Mouse (Mus musculus): ENCODE measurements at regions not wholly inside any gene's neighbourhood (a gene's known extent, or its start where the extent isn't known, plus 50 kb on each side); places are given as distances from the start of the nearest gene placed in this dataset.

- ATAC-seq (replicated peaks; ENCODE audit: low read depth, poor library complexity, severe bottlenecking), result no peak
These were observed 278.7 kb downstream of the Cenpw start for GRCm38 (mm10) chr10:29921658-29922057.

- ATAC-seq (replicated peaks; ENCODE audit: low read depth, poor library complexity, severe bottlenecking), result no peak
These were observed 302.5 kb downstream of the Cenpw start for GRCm38 (mm10) chr10:29897780-29898363.

- ATAC-seq (replicated peaks; ENCODE audit: low read depth, poor library complexity, severe bottlenecking), result no peak
These were observed 328.9 kb upstream of the Rspo3 start for GRCm38 (mm10) chr10:29864566-29864965.

GRCm38 (mm10) chr10:29855749-29856313 is 320.2 kb upstream of the Rspo3 start:
- ATAC-seq (replicated peaks; ENCODE audit: low read depth, poor library complexity, severe bottlenecking), result no peak

- ATAC-seq (replicated peaks; ENCODE audit: low read depth, poor library complexity, severe bottlenecking), result no peak
These were observed 316.8 kb upstream of the Rspo3 start for GRCm38 (mm10) chr10:29852516-29852915.

- no peak for ATAC-seq (replicated peaks; ENCODE audit: low read depth, poor library complexity, severe bottlenecking)
These were observed 289.4 kb upstream of the Rspo3 start for GRCm38 (mm10) chr10:29824939-29825658.

GRCm38 (mm10) chr10:29824413-29824812 is 288.7 kb upstream of the Rspo3 start:
- no peak for ATAC-seq (replicated peaks; ENCODE audit: low read depth, poor library complexity, severe bottlenecking)

- ATAC-seq (replicated peaks; ENCODE audit: low read depth, poor library complexity, severe bottlenecking), result no peak
These were observed 287.5 kb upstream of the Rspo3 start for GRCm38 (mm10) chr10:29823177-29823576.

- ATAC-seq (replicated peaks; ENCODE audit: low read depth, poor library complexity, severe bottlenecking), result peak; percentile 86
These were observed 268.4 kb upstream of the Rspo3 start for GRCm38 (mm10) chr10:29803915-29804545.

GRCm38 (mm10) chr10:29802637-29803036 is 267.0 kb upstream of the Rspo3 start:
- no peak for ATAC-seq (replicated peaks; ENCODE audit: low read depth, poor library complexity, severe bottlenecking)

- no peak for ATAC-seq (replicated peaks; ENCODE audit: low read depth, poor library complexity, severe bottlenecking)
These were observed 259.0 kb upstream of the Rspo3 start for GRCm38 (mm10) chr10:29794663-29795062.

- no peak for ATAC-seq (replicated peaks; ENCODE audit: low read depth, poor library complexity, severe bottlenecking)
These were observed 250.6 kb upstream of the Rspo3 start for GRCm38 (mm10) chr10:29786220-29786810.

- ATAC-seq (replicated peaks; ENCODE audit: low read depth, poor library complexity, severe bottlenecking), result no peak
These were observed 201.0 kb upstream of the Rspo3 start for GRCm38 (mm10) chr10:29736677-29737076.

- ATAC-seq (replicated peaks; ENCODE audit: low read depth, poor library complexity, severe bottlenecking), result no peak
These were observed 189.7 kb upstream of the Rspo3 start for GRCm38 (mm10) chr10:29725319-29725718.

- no peak for ATAC-seq (replicated peaks; ENCODE audit: low read depth, poor library complexity, severe bottlenecking)
These were observed 175.3 kb upstream of the Rspo3 start for GRCm38 (mm10) chr10:29710967-29711366.

- no peak for ATAC-seq (replicated peaks; ENCODE audit: low read depth, poor library complexity, severe bottlenecking)
These were observed 173.0 kb upstream of the Rspo3 start for GRCm38 (mm10) chr10:29708653-29709052.

GRCm38 (mm10) chr10:29693009-29693935 is 157.6 kb upstream of the Rspo3 start:
- ATAC-seq (replicated peaks; ENCODE audit: low read depth, poor library complexity, severe bottlenecking), result peak; percentile 42; the same call in 1 of the 2 replicates

GRCm38 (mm10) chr10:29689529-29689928 is 153.9 kb upstream of the Rspo3 start:
- no peak for ATAC-seq (replicated peaks; ENCODE audit: low read depth, poor library complexity, severe bottlenecking)

GRCm38 (mm10) chr10:29686982-29687381 is 151.3 kb upstream of the Rspo3 start:
- ATAC-seq (replicated peaks; ENCODE audit: low read depth, poor library complexity, severe bottlenecking), result no peak

- no peak for ATAC-seq (replicated peaks; ENCODE audit: low read depth, poor library complexity, severe bottlenecking)
These were observed 138.7 kb upstream of the Rspo3 start for GRCm38 (mm10) chr10:29674377-29674776.
